Mouse (Mus musculus) thymus, adult 2 months (tissue): ENCODE data around the gene Gm20388.

Experiments used
- CTCF ChIP-seq: fragments of 200-500 bp; IDR thresholded peaks from 2 replicates; pipeline ENCODE4 v1.5.1; 2012; ENCODE audit warnings: mild to moderate bottlenecking, control low read depth, low read length, moderate library complexity, borderline replicate concordance; ENCODE audit not compliant: control insufficient read depth, poor library complexity, insufficient read depth; ENCODE audit errors: extremely low read depth
- POLR2A ChIP-seq: fragments of 200-500 bp; IDR thresholded peaks from 2 replicates; pipeline ENCODE4 v1.6.1; 2012; ENCODE audit warnings: mild to moderate bottlenecking, low read length, control low read depth, moderate library complexity; ENCODE audit not compliant: control insufficient read depth, poor library complexity, insufficient read depth; ENCODE audit errors: extremely low read depth

- TF ChIP-seq CTCF, result no peak
- no peak for TF ChIP-seq POLR2A
Observed at GRCm38 (mm10) chr8:120494903-120495302, 584.3 kb downstream of the Gm20388 start.
